Mouse (Mus musculus): ENCODE measurements around the gene Qk.

The Qk gene

GRCm38 (mm10) chr17:10251252-10251958 is 68.2 kb downstream of the Qk start:
- DNase-seq (ENCODE audit: low spot score in 2 of 2): no peak

- DNase-seq (ENCODE audit: low spot score in 2 of 2): no peak
Measured at GRCm38 (mm10) chr17:10240081-10240480, 79.6 kb downstream of the Qk start.

DNA sequence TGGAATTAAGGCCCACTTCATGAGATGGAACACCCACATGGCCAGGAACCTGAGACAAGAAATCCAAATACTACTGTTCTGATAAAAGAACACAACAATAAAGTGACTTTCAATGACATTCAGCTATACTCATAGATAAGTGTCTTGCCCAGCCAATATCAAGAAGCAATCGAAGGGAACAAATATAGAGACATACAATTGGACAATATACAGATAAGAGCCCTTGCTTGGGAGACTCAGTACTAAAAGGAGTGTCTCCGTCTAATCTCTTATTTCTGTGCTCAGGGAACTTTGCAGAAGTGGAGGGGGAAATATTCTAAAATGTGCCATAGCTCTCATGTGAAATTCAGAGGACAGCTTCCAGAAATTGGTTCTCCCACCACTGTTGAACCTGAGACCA is 83.1 kb downstream of the Qk start:
- DNase-seq (ENCODE audit: low spot score in 2 of 2): no peak

GRCm38 (mm10) chr17:10232406-10232805 is 87.2 kb downstream of the Qk start:
- DNase-seq (ENCODE audit: low spot score in 2 of 2): no peak

GRCm38 (mm10) chr17:10227798-10228538 is 91.7 kb downstream of the Qk start:
- DNase-seq (ENCODE audit: low spot score in 2 of 2): no peak

DNA sequence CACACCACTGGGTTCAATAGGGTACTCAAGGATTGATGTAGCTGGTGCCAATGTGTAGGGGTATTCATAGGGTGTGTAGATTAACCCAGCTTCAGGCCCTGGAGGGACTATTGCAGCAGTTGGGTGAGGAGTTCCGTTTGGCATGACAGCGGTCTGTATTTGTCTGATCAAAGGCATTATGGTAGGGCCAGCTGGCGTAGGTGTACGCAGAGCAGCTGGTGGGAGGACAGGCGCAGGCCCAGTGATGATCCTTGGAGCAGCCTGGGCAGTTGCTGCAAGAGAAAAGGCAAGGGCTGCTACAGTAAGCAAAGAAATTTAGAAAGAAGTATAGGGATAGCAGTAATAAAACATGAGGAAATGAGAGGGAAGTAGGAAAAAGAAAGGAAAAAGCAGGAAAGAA is 103.5 kb downstream of the Qk start:
- DNase-seq (ENCODE audit: low spot score in 2 of 2): no peak

DNA sequence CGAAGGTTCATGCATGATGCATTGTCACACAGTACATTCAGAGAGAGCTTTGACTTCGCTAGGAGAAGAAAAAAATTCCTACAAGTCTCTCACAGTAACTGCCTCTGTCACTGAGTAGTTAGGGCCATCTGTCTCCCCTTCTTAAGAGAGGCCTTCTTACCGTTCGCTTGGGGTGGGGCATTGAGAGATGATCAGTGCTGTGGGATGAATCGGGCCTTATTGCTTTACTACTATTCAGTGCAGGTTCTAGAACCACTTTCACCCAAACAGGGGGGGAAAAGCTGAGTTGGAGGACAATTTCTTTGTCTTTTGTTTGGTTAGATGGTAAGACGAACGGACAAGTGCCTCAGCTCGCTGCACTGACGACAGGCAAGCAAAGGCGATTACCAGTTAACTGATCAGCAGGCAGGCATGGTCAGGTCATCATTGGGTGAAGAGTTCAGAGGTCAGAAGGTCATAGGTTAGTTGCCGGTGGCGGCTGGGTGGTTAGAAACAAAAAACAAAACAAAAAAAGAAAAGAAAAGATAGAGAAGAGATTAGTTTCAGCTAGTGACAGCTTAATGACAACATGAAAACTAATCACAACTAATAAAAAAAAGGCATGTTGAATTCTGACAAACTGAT is 110.4 kb downstream of the Qk start:
- DNase-seq (ENCODE audit: low spot score in 2 of 2): no peak

GRCm38 (mm10) chr17:10198662-10199061 is 121.0 kb downstream of the Qk start:
- DNase-seq (ENCODE audit: low spot score in 2 of 2): no peak

DNA sequence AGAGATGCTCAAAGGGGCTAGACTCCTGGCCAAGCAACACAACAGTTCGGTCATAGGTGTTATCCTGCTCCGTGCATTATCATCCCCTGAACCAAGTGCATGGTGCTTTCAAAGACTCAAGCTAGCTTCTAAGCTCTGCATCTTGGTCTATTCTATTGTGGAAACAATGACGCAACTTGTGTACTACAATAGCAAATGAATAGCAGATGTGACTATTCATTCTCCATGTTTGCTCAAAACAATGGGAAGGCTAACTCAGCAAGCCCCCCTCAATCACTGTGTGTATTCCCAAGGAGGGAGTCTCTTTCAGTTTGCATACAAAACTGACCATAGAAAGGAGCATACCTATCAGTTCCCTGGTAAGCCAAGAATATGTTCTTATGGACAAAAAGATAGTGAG is 121.4 kb downstream of the Qk start:
- DNase-seq (ENCODE audit: low spot score in 2 of 2): no peak

- no peak for DNase-seq (ENCODE audit: low spot score in 2 of 2)
Measured at GRCm38 (mm10) chr17:10195703-10196102, 124.0 kb downstream of the Qk start.

- no peak for DNase-seq (ENCODE audit: low spot score in 2 of 2)
Measured at GRCm38 (mm10) chr17:10190857-10191256, 128.8 kb downstream of the Qk start.

GRCm38 (mm10) chr17:10188481-10188880 is 131.2 kb downstream of the Qk start:
- peak in 1 of 2 experiments; percentile 3 for DNase-seq (ENCODE audit: low spot score in 2 of 2)

GRCm38 (mm10) chr17:10187431-10188020 is 132.1 kb downstream of the Qk start:
- DNase-seq (ENCODE audit: low spot score in 2 of 2): peak in 1 of 2 experiments; percentile 6

- DNase-seq (ENCODE audit: low spot score in 2 of 2): no peak
Measured at GRCm38 (mm10) chr17:10181761-10182160, 137.9 kb downstream of the Qk start.

DNA sequence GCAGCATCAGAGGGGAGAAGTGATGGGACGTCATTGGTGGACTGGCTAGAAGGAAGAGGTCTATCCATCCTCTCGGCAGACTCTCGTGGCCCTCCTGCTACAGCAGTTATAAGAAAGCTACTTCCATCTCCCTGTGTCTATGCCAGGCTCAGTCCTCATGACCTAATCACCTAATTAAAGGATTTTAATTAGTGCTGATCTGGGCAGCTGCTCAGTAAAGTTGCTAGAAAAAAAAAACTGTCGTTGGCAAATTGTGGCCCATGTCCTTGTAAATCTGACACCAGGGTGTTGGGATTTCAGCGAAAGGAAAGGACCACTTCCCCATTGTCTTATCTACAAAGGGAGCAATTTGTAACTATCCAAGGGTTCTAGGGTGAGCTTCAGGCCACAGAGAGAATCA is 142.6 kb downstream of the Qk start:
- no peak for DNase-seq (ENCODE audit: low spot score in 2 of 2)

- DNase-seq (ENCODE audit: low spot score in 2 of 2): no peak
Measured at GRCm38 (mm10) chr17:10161258-10161657, 158.4 kb downstream of the Qk start.

DNA sequence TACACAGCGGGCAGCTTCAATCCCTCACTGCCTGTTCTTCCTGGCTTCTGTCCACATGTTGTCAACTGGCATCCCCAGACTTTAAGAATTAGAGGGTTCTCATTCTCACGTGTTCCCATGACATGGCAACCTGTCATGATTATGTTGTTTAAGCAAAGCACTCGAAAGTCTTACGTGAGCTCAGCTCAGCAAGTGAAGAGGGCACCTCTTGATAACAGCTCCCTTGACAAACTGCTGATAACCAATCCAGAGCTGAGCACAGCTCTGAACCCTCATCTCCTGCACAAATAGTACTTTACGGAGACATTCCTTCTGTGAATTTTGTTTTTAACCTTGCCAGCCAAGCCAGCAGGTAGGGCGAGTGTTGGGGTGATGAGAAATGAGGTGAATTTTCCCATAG is 159.2 kb downstream of the Qk start:
- no peak for DNase-seq (ENCODE audit: low spot score in 2 of 2)

DNA sequence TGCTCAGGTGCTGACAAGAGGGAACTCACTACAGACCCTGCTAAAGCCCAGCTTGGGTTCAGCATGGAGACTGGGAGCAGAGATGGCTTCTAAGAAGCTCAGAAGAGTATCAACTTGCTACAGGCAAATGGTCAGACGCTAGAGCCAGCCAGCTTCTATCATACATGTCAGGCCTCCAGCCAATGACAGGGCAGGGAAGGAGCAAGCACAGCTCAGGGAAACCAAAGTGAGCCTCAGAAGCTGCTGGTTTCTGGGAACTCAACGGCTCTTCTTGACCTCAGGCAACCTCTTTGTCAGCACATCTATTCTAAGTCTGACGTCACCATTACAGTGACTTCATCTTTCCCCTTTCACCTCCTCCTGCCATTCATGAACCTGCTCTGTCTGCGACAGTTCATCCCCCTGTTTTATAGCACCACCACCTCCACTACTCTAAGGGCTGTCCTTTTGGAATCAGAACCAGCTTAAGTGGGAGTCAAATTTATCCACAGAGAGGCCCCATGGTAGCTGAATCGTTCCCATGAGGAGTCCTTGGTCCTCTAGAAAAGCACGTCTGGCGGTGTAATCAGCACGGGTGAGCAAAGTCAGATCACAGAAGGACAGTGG is 166.7 kb downstream of the Qk start:
- DNase-seq (ENCODE audit: low spot score in 2 of 2): no peak

Data from spleen, postnatal 10 days (tissue).